Mouse (Mus musculus) heart, embryonic 10.5 days (tissue): ENCODE measurements at regions not wholly inside any gene's neighbourhood (a gene's known extent, or its start where the extent isn't known, plus 50 kb on each side); places are given as distances from the start of the nearest gene placed in this dataset.

Experiments
- DNase-seq: peaks from one replicate; pipeline ENCODE4 v3.0.0-alpha.2; 2017; ENCODE audit warnings: low spot score
- H3K27ac ChIP-seq: fragments of 300-500 bp; sonication (generic); 2 replicates; pipeline ENCODE4 v1.5.1; 2016; ENCODE audit warnings: mild to moderate bottlenecking
- H3K27me3 ChIP-seq: fragments of 300-500 bp; sonication (generic); 2 replicates; pipeline ENCODE4 v1.6.1; 2016; ENCODE audit warnings: mild to moderate bottlenecking; ENCODE audit not compliant: poor library complexity, insufficient read depth, severe bottlenecking
- H3K36me3 ChIP-seq: fragments of 300-500 bp; sonication (generic); 2 replicates; pipeline ENCODE4 v1.6.1; 2016; ENCODE audit warnings: mild to moderate bottlenecking, moderate library complexity
- H3K4me1 ChIP-seq: fragments of 300-500 bp; sonication (generic); 2 replicates; pipeline ENCODE4 v1.6.1; 2016; ENCODE audit warnings: mild to moderate bottlenecking
- H3K4me3 ChIP-seq: fragments of 300-500 bp; sonication (generic); 2 replicates; pipeline ENCODE4 v1.5.1; 2016; ENCODE audit warnings: mild to moderate bottlenecking, moderate library complexity
- H3K9me3 ChIP-seq: fragments of 300-500 bp; sonication (generic); 2 replicates; pipeline ENCODE4 v1.6.1; 2016; ENCODE audit warnings: mild to moderate bottlenecking, moderate library complexity
- WGBS: fragments of 180-500 bp; shearing (Covaris S2); methylation state at CpG from one replicate; pipeline ENCODE4 v1.1.7; 2016; 5-methylcytosine and 5-hydroxymethylcytosine counted together

DNA sequence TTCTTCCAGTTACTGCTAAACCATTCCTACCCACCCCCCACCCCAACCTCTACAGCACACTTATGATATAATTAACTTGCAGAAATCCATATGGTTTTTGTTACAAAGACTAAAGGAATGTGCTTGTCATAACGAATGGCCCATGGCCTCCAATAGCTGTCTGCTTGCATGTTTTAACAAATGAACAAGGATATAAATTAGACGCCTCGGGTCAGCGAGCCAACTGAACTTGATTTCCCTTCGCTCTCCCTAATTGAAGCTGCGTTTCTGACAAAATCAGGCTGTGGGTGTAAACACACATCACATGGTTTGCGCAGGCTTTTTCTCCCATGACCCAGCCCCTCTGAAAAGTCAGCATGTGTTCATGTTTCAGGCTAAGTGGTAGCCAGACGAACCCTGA lies 174.6 kb upstream of the Slc38a2 start:
- no peak for DNase-seq
- H3K4me1 ChIP-seq = no peaks in the 10 kb centered on the region
- no peaks in the 10 kb centered on the region for H3K27me3 ChIP-seq
- H3K27ac ChIP-seq = no peak overlapping the region
- 78% methylated on average over 8 of the region's 8 CpGs for WGBS
- no peaks in the 10 kb centered on the region for H3K9me3 ChIP-seq
- no peak overlapping the region for H3K4me3 ChIP-seq
- no peaks in the 10 kb centered on the region for H3K36me3 ChIP-seq

DNA sequence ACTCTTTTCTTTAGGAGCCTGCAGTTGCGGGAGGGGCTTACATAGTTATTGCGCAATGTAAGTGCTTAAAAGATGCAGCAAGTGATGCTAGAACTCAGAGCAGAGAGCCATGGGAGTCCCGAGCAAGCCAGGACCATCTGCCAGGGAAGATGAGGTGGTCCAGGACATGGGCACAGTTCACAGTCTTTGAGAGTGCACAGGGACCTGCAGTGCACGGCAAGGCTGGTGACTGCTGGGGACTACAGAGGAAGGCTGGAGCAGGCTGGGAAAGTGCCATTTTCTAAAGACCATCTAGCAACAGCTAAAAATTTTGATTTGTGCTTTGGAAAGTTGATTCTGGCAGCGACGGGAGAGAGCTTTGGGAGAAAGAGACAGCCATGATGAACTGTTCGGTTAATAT lies 174.0 kb upstream of the Slc38a2 start:
- Histone ChIP-seq H3K9me3 (no peaks in the 10 kb centered on the region), H3K27ac (no peak overlapping the region), H3K36me3 (no peaks in the 10 kb centered on the region), H3K4me1 (no peaks in the 10 kb centered on the region), H3K27me3 (no peaks in the 10 kb centered on the region), H3K4me3 (no peak overlapping the region)
- no peak for DNase-seq
- WGBS = 85% methylated on average over 7 of the region's 7 CpGs

- Histone ChIP-seq H3K4me3 (no peak overlapping the region), H3K27ac (no peak overlapping the region), H3K9me3 (no peaks in the 10 kb centered on the region), H3K27me3 (no peaks in the 10 kb centered on the region), H3K4me1 (no peaks in the 10 kb centered on the region), H3K36me3 (no peaks in the 10 kb centered on the region)
- 65% methylated on average over 4 of the region's 4 CpGs for WGBS
- DNase-seq = no peak
These were observed 173.6 kb upstream of the Slc38a2 start for GRCm38 (mm10) chr15:96873126-96873525.

- H3K4me1 ChIP-seq = no peaks in the 10 kb centered on the region
- no peak for DNase-seq
- no peak overlapping the region for H3K4me3 ChIP-seq
- no peaks in the 10 kb centered on the region for H3K27me3 ChIP-seq
- no peaks in the 10 kb centered on the region for H3K9me3 ChIP-seq
- 84% methylated on average over 7 of the region's 7 CpGs for WGBS
- H3K27ac ChIP-seq = no peak overlapping the region
- no peaks in the 10 kb centered on the region for H3K36me3 ChIP-seq
These were observed 168.2 kb upstream of the Slc38a2 start for GRCm38 (mm10) chr15:96867701-96868100.

GRCm38 (mm10) chr15:96865932-96866331 lies 166.4 kb upstream of the Slc38a2 start:
- DNase-seq = no peak
- H3K9me3 ChIP-seq = no peaks in the 10 kb centered on the region
- no peaks in the 10 kb centered on the region for H3K36me3 ChIP-seq
- H3K27me3 ChIP-seq = no peaks in the 10 kb centered on the region
- H3K4me3 ChIP-seq = no peak overlapping the region
- H3K27ac ChIP-seq = no peak overlapping the region
- WGBS = 84% methylated on average over 7 of the region's 7 CpGs
- no peaks in the 10 kb centered on the region for H3K4me1 ChIP-seq

DNA sequence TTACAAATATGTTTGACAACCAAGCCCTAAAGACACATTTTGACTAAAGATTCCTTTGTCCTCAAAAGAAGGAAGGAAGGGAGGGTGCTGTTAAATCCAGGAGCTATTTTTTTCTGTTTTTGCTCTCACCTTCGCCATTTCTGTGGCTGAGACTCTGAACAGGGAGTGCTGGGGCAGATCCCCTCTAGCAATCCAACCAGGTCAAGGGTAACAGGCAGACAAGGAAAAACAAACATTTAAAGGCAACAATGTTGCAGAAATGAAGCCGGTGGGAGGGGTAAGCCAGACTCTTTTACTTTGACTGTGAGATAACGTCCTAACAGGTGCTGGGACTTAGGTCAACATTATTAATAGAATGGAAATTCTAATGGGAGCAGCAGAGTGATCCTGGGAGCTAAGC lies 158.2 kb upstream of the Slc38a2 start:
- 60% methylated on average over 3 of the region's 3 CpGs for WGBS
- H3K27ac ChIP-seq = no peak overlapping the region
- H3K4me1 ChIP-seq = peaks cover 10% of the 10 kb centered on the region
- no peak for DNase-seq
- no peaks in the 10 kb centered on the region for H3K9me3 ChIP-seq
- no peak overlapping the region for H3K4me3 ChIP-seq
- no peaks in the 10 kb centered on the region for H3K27me3 ChIP-seq
- no peaks in the 10 kb centered on the region for H3K36me3 ChIP-seq

- no peak for DNase-seq
- H3K36me3 ChIP-seq = no peaks in the 10 kb centered on the region
- H3K4me1 ChIP-seq = no peaks in the 10 kb centered on the region
- H3K27ac ChIP-seq = no peak overlapping the region
- H3K27me3 ChIP-seq = no peaks in the 10 kb centered on the region
- WGBS = 90% methylated on average over 21 of the region's 21 CpGs
- H3K4me3 ChIP-seq = no peak overlapping the region
- H3K9me3 ChIP-seq = no peaks in the 10 kb centered on the region
These were observed 152.6 kb upstream of the Slc38a2 start for GRCm38 (mm10) chr15:96851970-96852768.

DNA sequence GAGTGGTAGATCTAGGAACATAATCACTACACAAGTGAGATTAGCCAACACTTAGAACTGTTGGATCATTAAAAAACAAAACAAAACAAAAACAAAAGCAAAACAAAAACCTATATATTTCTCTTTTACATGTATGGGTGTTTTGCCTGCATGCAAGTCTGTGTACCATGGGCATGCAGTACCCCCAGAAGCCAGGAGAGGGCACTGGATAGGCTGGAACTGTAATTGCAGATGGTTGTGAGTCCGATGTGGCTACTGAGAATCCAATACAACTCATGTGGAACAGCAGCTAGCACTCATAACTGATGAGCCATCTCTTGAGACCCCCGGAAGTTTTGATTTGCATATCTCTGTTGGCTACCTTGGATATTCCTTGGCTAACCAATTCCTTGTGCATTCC lies 148.6 kb upstream of the Slc38a2 start:
- no peak overlapping the region for H3K27ac ChIP-seq
- no peak for DNase-seq
- H3K36me3 ChIP-seq = no peaks in the 10 kb centered on the region
- H3K4me3 ChIP-seq = no peak overlapping the region
- no peaks in the 10 kb centered on the region for H3K4me1 ChIP-seq
- no peaks in the 10 kb centered on the region for H3K27me3 ChIP-seq
- 80% methylated on average over 2 of the region's 2 CpGs for WGBS
- H3K9me3 ChIP-seq = no peaks in the 10 kb centered on the region

DNA sequence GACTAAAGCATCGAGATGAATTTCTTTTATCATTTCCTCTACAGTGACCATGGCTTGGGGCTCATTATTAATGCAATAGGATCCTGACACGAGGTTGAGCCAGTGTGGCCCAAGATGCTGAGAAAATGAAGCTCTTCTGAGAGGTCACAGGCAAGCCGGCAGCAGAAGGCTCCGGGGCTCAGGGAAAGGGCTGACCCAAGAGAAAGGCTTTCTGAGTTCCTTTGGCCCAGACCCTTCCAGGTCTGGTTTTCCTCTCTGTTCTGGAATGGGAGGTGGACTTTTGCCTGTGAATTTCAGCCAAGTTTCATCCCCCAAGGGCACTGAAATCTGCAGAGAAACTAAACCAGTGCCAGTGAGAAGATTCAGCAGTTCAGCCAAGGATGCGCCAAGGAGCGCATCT lies 145.7 kb upstream of the Slc38a2 start:
- no peaks in the 10 kb centered on the region for H3K9me3 ChIP-seq
- no peak overlapping the region for H3K4me3 ChIP-seq
- WGBS = 82% methylated on average over 6 of the region's 6 CpGs
- no peaks in the 10 kb centered on the region for H3K36me3 ChIP-seq
- DNase-seq = no peak
- no peaks in the 10 kb centered on the region for H3K4me1 ChIP-seq
- H3K27me3 ChIP-seq = no peaks in the 10 kb centered on the region
- no peak overlapping the region for H3K27ac ChIP-seq

- 94% methylated on average over 4 of the region's 4 CpGs for WGBS
- DNase-seq = no peak
- no peak overlapping the region for H3K27ac ChIP-seq
- no peaks in the 10 kb centered on the region for H3K9me3 ChIP-seq
- H3K27me3 ChIP-seq = no peaks in the 10 kb centered on the region
- no peak overlapping the region for H3K4me3 ChIP-seq
- no peaks in the 10 kb centered on the region for H3K4me1 ChIP-seq
- no peaks in the 10 kb centered on the region for H3K36me3 ChIP-seq
These were observed 144.8 kb upstream of the Slc38a2 start for GRCm38 (mm10) chr15:96844290-96844689.

DNA sequence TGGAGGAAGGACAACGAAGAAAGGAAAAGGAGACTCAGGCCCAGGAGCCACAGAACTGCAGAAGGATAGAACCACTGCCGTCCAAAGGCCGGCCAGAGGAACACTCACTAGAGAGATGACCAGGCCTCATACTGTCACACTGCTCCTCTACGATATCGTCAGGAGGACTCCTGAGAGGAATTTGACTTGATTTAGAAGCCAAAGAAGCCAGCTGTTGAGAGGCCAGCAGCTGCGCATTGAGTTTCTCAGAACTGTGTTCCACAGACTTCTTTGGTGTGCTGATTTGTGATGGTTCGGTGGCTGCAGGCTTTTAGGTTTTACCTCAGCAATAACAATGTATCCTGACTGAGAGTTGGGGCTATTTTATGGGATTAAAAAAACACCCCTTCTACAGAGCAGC lies 144.1 kb upstream of the Slc38a2 start:
- Histone ChIP-seq H3K4me3 (no peak overlapping the region), H3K36me3 (no peaks in the 10 kb centered on the region), H3K4me1 (no peaks in the 10 kb centered on the region), H3K27me3 (no peaks in the 10 kb centered on the region), H3K27ac (no peak overlapping the region), H3K9me3 (no peaks in the 10 kb centered on the region)
- DNase-seq = no peak
- 86% methylated on average over 7 of the region's 7 CpGs for WGBS

- H3K27me3 ChIP-seq = no peaks in the 10 kb centered on the region
- H3K27ac ChIP-seq = no peak overlapping the region
- H3K4me1 ChIP-seq = no peaks in the 10 kb centered on the region
- H3K9me3 ChIP-seq = no peaks in the 10 kb centered on the region
- no peak overlapping the region for H3K4me3 ChIP-seq
- H3K36me3 ChIP-seq = no peaks in the 10 kb centered on the region
- no peak for DNase-seq
- 78% methylated on average over 3 of the region's 3 CpGs for WGBS
These were observed 143.4 kb upstream of the Slc38a2 start for GRCm38 (mm10) chr15:96842881-96843280.

- no peak overlapping the region for H3K27ac ChIP-seq
- no peak for DNase-seq
- H3K4me3 ChIP-seq = no peak overlapping the region
- 88% methylated on average over 3 of the region's 3 CpGs for WGBS
- H3K27me3 ChIP-seq = no peaks in the 10 kb centered on the region
- no peaks in the 10 kb centered on the region for H3K9me3 ChIP-seq
- 0 out of 2 replicates have a peak, but pooled peaks cover 5% of the 10 kb centered on the region for H3K4me1 ChIP-seq
- H3K36me3 ChIP-seq = no peaks in the 10 kb centered on the region
These were observed 137.1 kb upstream of the Slc38a2 start for GRCm38 (mm10) chr15:96836670-96837069.

DNA sequence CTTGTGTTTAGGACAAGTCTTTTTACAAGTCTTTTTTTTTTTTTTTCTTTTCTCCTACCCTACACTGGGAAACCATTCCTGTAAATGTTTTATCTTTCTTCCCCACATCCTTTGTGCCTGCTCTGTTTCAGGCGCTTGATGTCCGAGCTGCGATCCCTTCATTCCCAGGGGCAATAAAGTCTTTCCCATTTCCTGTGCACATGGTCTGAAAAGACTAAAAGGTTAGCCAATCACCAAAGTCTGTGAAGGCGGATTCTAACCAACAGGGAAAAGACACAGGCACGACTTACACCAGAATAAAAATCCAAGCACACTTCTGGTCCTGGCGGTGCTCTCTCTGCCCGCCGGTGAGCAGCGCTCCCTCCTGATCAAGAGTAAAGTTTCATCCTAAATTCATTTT lies 135.3 kb upstream of the Slc38a2 start:
- Histone ChIP-seq H3K27ac (no peak overlapping the region), H3K4me3 (no peak overlapping the region), H3K36me3 (no peaks in the 10 kb centered on the region), H3K27me3 (no peaks in the 10 kb centered on the region), H3K9me3 (no peaks in the 10 kb centered on the region), H3K4me1 (0 out of 2 replicates have a peak, but pooled peaks cover 5% of the 10 kb centered on the region)
- 76% methylated on average over 9 of the region's 9 CpGs for WGBS
- no peak for DNase-seq
